Mouse (Mus musculus): ENCODE measurements around the gene Dnaaf2. TPM values are rescaled to one million over a fixed set of nuclear protein-coding genes. Genes with fewer than 3 reads are reported as not detected.

Dnaaf2 gene
- polyA plus RNA-seq, 1 experiment from 2014 or later = 17.9 TPM

- no peak for DNase-seq (ENCODE audit: low spot score)
- no peaks in the 10 kb centered on the region for H3K9me3 ChIP-seq
- peaks cover 100% of the 10 kb centered on the region for H3K36me3 ChIP-seq
- 94% methylated on average over 13 of the region's 13 CpGs for WGBS
- no peaks in the 10 kb centered on the region for H3K27me3 ChIP-seq (ENCODE audit: insufficient read depth, poor library complexity, severe bottlenecking)
- no peaks in the 10 kb centered on the region for H3K4me1 ChIP-seq (replicated peaks)
- H3K4me3 ChIP-seq = no peak overlapping the region
- no peak overlapping the region for H3K27ac ChIP-seq
These were observed 15.1 kb upstream of the Dnaaf2 start for GRCm38 (mm10) chr12:69213186-69213777.

GRCm38 (mm10) chr12:69211057-69211456, 12.8 kb upstream of the Dnaaf2 start:
- H3K4me1 ChIP-seq (replicated peaks) = no peaks in the 10 kb centered on the region
- WGBS = 89% methylated on average over 5 of the region's 5 CpGs
- no peak overlapping the region for H3K27ac ChIP-seq
- DNase-seq (ENCODE audit: low spot score) = no peak
- no peaks in the 10 kb centered on the region for H3K9me3 ChIP-seq
- H3K27me3 ChIP-seq (ENCODE audit: insufficient read depth, poor library complexity, severe bottlenecking) = no peaks in the 10 kb centered on the region
- H3K4me3 ChIP-seq = no peak overlapping the region
- peaks cover 100% of the 10 kb centered on the region for H3K36me3 ChIP-seq

DNA sequence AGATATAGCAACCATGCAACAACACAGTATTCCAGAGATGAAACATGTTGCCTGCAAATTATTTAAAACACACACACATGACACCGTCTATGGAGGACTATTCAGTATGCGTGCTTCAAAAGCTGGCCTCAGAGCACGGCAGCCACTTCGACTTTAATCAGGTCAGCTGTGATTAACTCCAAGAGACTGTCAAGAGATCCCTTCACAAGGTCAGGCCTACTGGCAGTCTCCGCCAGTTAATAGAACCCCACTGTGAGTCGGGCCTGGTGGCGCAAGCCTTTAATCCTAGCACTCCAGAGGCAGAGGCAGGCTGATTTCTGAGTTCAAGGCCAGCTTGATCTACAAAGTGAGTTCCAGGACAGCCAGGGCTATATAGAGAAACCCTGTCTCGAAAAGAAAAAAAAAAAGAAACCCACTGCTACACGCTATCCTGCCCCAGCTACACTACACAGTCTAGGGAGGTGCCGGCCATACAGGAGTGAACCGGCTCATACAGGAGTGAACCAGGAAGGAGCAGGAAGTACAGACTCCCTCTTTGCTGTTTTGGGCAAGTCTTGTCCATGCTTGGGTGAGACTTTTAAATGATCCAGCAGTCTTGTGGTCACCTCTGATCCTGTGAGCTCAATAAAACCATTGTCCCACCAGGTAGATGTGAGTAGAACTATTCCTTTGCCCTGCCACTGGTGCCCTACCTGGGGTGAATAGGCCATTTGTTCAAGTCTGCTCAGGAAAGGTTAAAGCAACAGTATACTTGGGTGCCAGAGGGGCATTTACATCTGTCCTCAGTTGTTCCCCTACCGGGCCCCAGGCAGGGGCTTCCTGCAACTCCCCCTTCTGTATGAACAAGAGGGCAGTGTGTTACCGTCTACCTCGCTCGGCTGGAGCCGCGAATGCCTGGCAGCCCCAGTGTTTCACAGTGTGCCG, 12.1 kb upstream of the Dnaaf2 start:
- H3K36me3 ChIP-seq = peaks cover 95% of the 10 kb centered on the region
- no peak for DNase-seq (ENCODE audit: low spot score)
- H3K4me3 ChIP-seq = no peak overlapping the region
- WGBS = 89% methylated on average over 18 of the region's 18 CpGs
- H3K9me3 ChIP-seq = no peaks in the 10 kb centered on the region
- H3K4me1 ChIP-seq (replicated peaks) = no peaks in the 10 kb centered on the region
- H3K27me3 ChIP-seq (ENCODE audit: insufficient read depth, poor library complexity, severe bottlenecking) = no peaks in the 10 kb centered on the region
- H3K27ac ChIP-seq = no peak overlapping the region

- H3K4me3 ChIP-seq = no peak overlapping the region
- H3K9me3 ChIP-seq = no peaks in the 10 kb centered on the region
- H3K36me3 ChIP-seq = peaks cover 82% of the 10 kb centered on the region
- WGBS = 87% methylated on average over 2 of the region's 2 CpGs
- no peak overlapping the region for H3K27ac ChIP-seq
- no peaks in the 10 kb centered on the region for H3K27me3 ChIP-seq (ENCODE audit: insufficient read depth, poor library complexity, severe bottlenecking)
- no peaks in the 10 kb centered on the region for H3K4me1 ChIP-seq (replicated peaks)
- no peak for DNase-seq (ENCODE audit: low spot score)
These were observed 10.3 kb upstream of the Dnaaf2 start for GRCm38 (mm10) chr12:69208520-69208919.

DNA sequence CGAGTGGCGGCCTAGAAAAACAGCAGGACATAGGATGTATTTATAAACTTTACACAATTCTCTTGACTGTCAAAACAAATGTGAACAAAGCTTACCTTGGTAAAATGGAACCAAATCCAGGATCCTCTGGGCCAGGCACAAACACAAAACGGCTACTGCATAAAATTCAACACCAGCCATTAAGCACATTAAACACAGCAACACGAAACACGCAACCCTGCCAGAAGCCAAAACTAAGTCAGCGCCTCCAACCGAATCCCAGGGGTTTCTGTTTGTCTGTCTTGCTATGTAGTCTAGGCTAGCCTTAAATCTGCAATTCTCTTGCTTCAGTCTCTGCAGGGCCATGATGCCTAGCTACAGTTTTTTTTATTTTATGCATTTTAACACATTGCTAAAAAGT, 9.7 kb upstream of the Dnaaf2 start:
- no peak overlapping the region for H3K4me3 ChIP-seq
- H3K27ac ChIP-seq = no peak overlapping the region
- WGBS = 94% methylated on average over 7 of the region's 7 CpGs
- DNase-seq (ENCODE audit: low spot score) = no peak
- H3K9me3 ChIP-seq = no peaks in the 10 kb centered on the region
- no peaks in the 10 kb centered on the region for H3K27me3 ChIP-seq (ENCODE audit: insufficient read depth, poor library complexity, severe bottlenecking)
- peaks cover 82% of the 10 kb centered on the region for H3K36me3 ChIP-seq
- no peaks in the 10 kb centered on the region for H3K4me1 ChIP-seq (replicated peaks)

DNA sequence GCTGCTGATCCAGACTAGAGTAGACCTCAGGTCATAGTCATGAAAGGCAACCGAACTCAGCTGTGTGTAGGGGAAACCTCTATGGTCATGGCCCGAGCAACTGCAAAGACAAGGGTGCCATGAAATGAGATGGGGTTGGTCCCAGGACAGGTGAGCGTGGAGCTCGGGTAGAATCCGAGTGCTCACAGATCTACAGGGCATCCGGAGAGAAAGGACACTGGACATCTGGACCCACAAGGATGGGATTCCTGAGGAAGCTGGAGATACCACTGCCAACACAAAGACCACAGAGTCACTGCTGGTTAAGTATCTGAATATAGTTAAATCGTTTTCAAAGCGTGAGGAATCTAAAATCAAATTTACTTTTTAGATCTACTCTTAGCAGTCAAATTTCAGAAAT, 9.2 kb upstream of the Dnaaf2 start:
- 93% methylated on average over 8 of the region's 8 CpGs for WGBS
- H3K36me3 ChIP-seq = peaks cover 82% of the 10 kb centered on the region
- H3K27me3 ChIP-seq (ENCODE audit: insufficient read depth, poor library complexity, severe bottlenecking) = no peaks in the 10 kb centered on the region
- no peaks in the 10 kb centered on the region for H3K4me1 ChIP-seq (replicated peaks)
- no peak for DNase-seq (ENCODE audit: low spot score)
- no peak overlapping the region for H3K4me3 ChIP-seq
- no peaks in the 10 kb centered on the region for H3K9me3 ChIP-seq
- H3K27ac ChIP-seq = no peak overlapping the region

- DNase-seq (ENCODE audit: low spot score) = peak; percentile 13
- 82% methylated on average over 16 of the region's 16 CpGs for WGBS
- Histone ChIP-seq H3K27ac (no peak within 1 kb of the TSS), H3K4me3 (no peak within 1 kb of the TSS), H3K4me1 (replicated peaks) (peaks cover under 1% of the 10 kb centered on the region; the same call in 1 of the 2 replicates), H3K36me3 (peaks cover 79% of the 10 kb centered on the region), H3K9me3 (no peaks in the 10 kb centered on the region), H3K27me3 (ENCODE audit: insufficient read depth, poor library complexity, severe bottlenecking) (no peaks in the 10 kb centered on the region)
These were observed 6.0 kb upstream of the Dnaaf2 start, which contains the start of gene Gm49384 for GRCm38 (mm10) chr12:69204052-69204833. Gm49384 (minus strand) TSS chr12:69204267.

DNA sequence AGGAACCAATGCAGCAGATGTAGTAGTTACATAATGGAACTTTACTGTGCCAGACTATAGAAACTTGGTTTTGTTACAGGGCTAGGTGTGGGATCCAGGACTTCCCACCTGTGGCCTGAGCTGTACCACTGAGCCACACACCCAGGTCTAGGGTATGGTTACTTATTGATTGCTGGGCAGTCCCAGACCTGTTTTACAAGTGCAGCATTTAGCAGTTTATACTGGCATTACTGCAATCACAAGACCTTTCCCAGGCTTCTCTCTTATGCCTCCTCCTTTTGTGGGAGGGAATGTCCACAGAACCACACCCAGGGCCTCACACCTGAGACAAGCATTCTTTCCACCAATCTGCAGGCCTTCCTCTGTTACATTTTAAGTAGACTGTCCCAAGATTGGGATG, 756 bp upstream of the Dnaaf2 start:
- Histone ChIP-seq H3K4me3 (peak overlapping the region; percentile 92), H3K9me3 (no peaks in the 10 kb centered on the region), H3K27ac (no peak overlapping the region), H3K4me1 (replicated peaks) (peaks cover 31% of the 10 kb centered on the region), H3K36me3 (peaks cover 49% of the 10 kb centered on the region), H3K27me3 (ENCODE audit: insufficient read depth, poor library complexity, severe bottlenecking) (no peaks in the 10 kb centered on the region)
- DNase-seq (ENCODE audit: low spot score) = no peak

GRCm38 (mm10) chr12:69197378-69198163, 658 bp downstream of the Dnaaf2 start:
- H3K27me3 ChIP-seq (ENCODE audit: insufficient read depth, poor library complexity, severe bottlenecking) = no peaks in the 10 kb centered on the region
- DNase-seq (ENCODE audit: low spot score) = peak; percentile 66
- peak overlapping the region; percentile 93 for H3K27ac ChIP-seq
- peaks cover 42% of the 10 kb centered on the region for H3K36me3 ChIP-seq
- WGBS = under 1% methylated on average over 94 of the region's 94 CpGs
- no peaks in the 10 kb centered on the region for H3K9me3 ChIP-seq
- H3K4me1 ChIP-seq (replicated peaks) = peaks cover 31% of the 10 kb centered on the region
- H3K4me3 ChIP-seq = peak overlapping the region; percentile 92

- peak within 1 kb of the TSS; percentile 93 for H3K27ac ChIP-seq
- peaks cover 42% of the 10 kb centered on the region for H3K36me3 ChIP-seq
- no peaks in the 10 kb centered on the region for H3K27me3 ChIP-seq (ENCODE audit: insufficient read depth, poor library complexity, severe bottlenecking)
- H3K4me3 ChIP-seq = peak within 1 kb of the TSS; percentile 92
- peaks cover 31% of the 10 kb centered on the region for H3K4me1 ChIP-seq (replicated peaks)
- under 1% methylated on average over 75 of the region's 75 CpGs for WGBS
- DNase-seq (ENCODE audit: low spot score) = peak; percentile 78
- no peaks in the 10 kb centered on the region for H3K9me3 ChIP-seq
These were observed 1.5 kb downstream of the Dnaaf2 start, which contains the start of gene Gm49383 for GRCm38 (mm10) chr12:69196444-69197377. Gm49383 (minus strand) TSS chr12:69197104.

- H3K9me3 ChIP-seq = no peaks in the 10 kb centered on the region
- WGBS = 96% methylated on average over 2 of the region's 2 CpGs
- no peak overlapping the region for H3K27ac ChIP-seq
- H3K36me3 ChIP-seq = peaks cover 52% of the 10 kb centered on the region
- DNase-seq (ENCODE audit: low spot score) = no peak
- no peak overlapping the region for H3K4me3 ChIP-seq
- H3K27me3 ChIP-seq (ENCODE audit: insufficient read depth, poor library complexity, severe bottlenecking) = no peaks in the 10 kb centered on the region
- peaks cover 15% of the 10 kb centered on the region for H3K4me1 ChIP-seq (replicated peaks)
These were observed 5.6 kb downstream of the Dnaaf2 start for GRCm38 (mm10) chr12:69192637-69193036.

Measured in hindbrain, embryonic 10.5 days (tissue).